Mouse (Mus musculus) hindbrain, embryonic 16.5 days (tissue): Measurements from ENCODE around the gene Tgfbr3. TPM values are rescaled to one million over a fixed set of nuclear protein-coding genes. Genes with fewer than 3 reads are reported as not detected.

ENCODE experiments used
- ATAC-seq: fragments of 200-750 bp; cut with Nextera tagmentation; 2 replicates; pipeline ENCODE4 v1.8.0; 2017; ENCODE audit warnings: moderate TSS enrichment, moderate library complexity
- H3K27ac ChIP-seq: fragments of 300-500 bp; sonication (generic); 2 replicates; pipeline ENCODE4 v1.5.1; 2014; ENCODE audit warnings: low read depth, mild to moderate bottlenecking, control low read depth, low read length, moderate library complexity
- H3K27me3 ChIP-seq: fragments of 300-500 bp; sonication (generic); replicated peaks from 2 replicates; pipeline ENCODE4 v1.6.1; 2014; ENCODE audit warnings: low read length; ENCODE audit not compliant: control insufficient read depth, insufficient read depth
- H3K36me3 ChIP-seq: fragments of 300-500 bp; sonication (generic); 2 replicates; pipeline ENCODE4 v1.6.1; 2014; ENCODE audit warnings: mild to moderate bottlenecking, low read length, moderate library complexity, mixed read lengths; ENCODE audit not compliant: control insufficient read depth, insufficient read depth
- H3K4me1 ChIP-seq: fragments of 300-500 bp; sonication (generic); 2 replicates; pipeline ENCODE4 v1.6.1; 2014; ENCODE audit warnings: low read depth, low read length; ENCODE audit not compliant: control insufficient read depth, insufficient read depth
- H3K4me2 ChIP-seq: fragments of 300-500 bp; sonication (generic); 2 replicates; pipeline ENCODE4 v1.6.1; 2014; ENCODE audit warnings: mild to moderate bottlenecking, low read length, control low read depth, moderate library complexity
- H3K4me3 ChIP-seq: fragments of 300-500 bp; sonication (generic); 2 replicates; pipeline ENCODE4 v1.5.1; 2014; ENCODE audit warnings: mild to moderate bottlenecking, low read length, control low read depth, moderate library complexity
- H3K9ac ChIP-seq: fragments of 300-500 bp; sonication (generic); 2 replicates; pipeline ENCODE4 v1.6.1; 2014; ENCODE audit warnings: low read depth, mild to moderate bottlenecking, control low read depth, low read length, moderate library complexity
- H3K9me3 ChIP-seq: fragments of 300-500 bp; sonication (generic); 2 replicates; pipeline ENCODE4 v1.6.1; 2014; ENCODE audit warnings: mild to moderate bottlenecking, low read length, moderate library complexity; ENCODE audit not compliant: control insufficient read depth
- WGBS: fragments of 180-500 bp; shearing (Covaris S2); extraction: QIAGEN DNeasy Blood & Tissue Kit; methylation state at CpG from one replicate; pipeline ENCODE4 v1.1.7; 2014; 5-methylcytosine and 5-hydroxymethylcytosine counted together
- polyA plus RNA-seq: library from polyadenylated mRNA; unstranded; fragments of >200 nt; fragmentation: Nextera tagmentation; extraction: Ambion mirVana; gene quantifications from 2 replicates; pipeline ENCODE4 v1.2.1, GENCODE M21; 2015

Gene Tgfbr3
- polyA plus RNA-seq, 1 experiment from 2014 or later = 5.9 TPM

DNA sequence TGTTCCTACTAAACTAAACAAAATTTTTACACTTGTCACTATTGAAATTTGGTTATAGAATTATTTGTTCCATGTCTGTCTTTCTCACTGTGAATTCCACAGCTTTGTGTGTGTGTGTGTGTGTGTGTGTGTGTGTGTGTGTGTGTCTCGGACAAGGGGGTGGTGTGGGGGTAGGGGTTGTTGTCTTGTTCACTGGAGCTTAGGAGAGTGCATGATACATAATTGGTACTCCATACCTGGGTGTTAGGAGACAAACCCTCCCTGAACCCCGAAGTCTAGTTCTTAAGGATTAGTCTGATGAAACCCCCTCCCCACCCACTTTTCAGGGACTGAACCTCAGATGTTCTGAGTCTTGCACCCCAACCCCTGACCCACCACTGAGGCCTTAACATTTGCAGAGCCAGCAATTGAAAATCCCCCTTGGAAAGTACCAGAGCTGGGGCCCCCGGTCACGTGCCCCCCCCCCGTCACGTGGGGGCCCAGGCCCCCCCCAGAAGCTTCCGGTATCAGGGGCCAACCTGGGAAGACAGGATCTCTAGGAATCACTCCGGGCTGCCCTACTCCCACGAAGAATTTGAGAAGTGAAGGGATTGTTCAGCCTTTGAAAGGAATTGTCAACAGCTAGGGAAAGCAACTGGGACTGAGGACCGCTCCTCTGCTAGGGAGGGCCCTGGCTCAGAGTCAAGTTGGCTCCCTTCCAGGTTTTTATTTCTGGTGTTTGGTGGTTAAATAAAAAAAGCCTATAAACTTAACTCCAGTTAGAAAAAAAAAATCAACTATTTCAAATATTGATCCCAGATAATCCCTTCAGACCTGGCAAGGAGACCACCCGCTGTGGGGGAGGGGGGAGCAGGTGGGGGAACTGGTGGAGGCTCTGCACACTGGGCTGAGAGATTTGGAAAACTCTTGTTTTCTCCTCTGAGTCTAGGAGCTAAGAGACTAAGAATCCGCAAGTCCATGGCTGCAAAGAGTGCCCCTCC, 201.3 kb downstream of the Tgfbr3 start:
- H3K27ac ChIP-seq = peak overlapping the region; percentile 44; the same call in 1 of the 2 replicates

GRCm38 (mm10) chr5:107087291-107087690, 202.1 kb downstream of the Tgfbr3 start:
- ATAC-seq = no peak
- Histone ChIP-seq H3K27ac (no peak overlapping the region), H3K4me2 (no peak overlapping the region), H3K9ac (no peak overlapping the region), H3K4me1 (no peaks in the 10 kb centered on the region; the same call in 1 of the 2 replicates), H3K9me3 (no peaks in the 10 kb centered on the region), H3K4me3 (no peak overlapping the region), H3K27me3 (no peaks in the 10 kb centered on the region), H3K36me3 (no peaks in the 10 kb centered on the region)
- 67% methylated on average over 2 of the region's 2 CpGs for WGBS

More for the DNA sequence above, 201.3 kb downstream of the Tgfbr3 start:
- 27% methylated on average over 12 of the region's 12 CpGs for WGBS
- Histone ChIP-seq H3K4me3 (no peak overlapping the region), H3K36me3 (no peaks in the 10 kb centered on the region), H3K4me1 (no peaks in the 10 kb centered on the region; the same call in 1 of the 2 replicates), H3K9me3 (no peaks in the 10 kb centered on the region), H3K27me3 (no peaks in the 10 kb centered on the region), H3K9ac (no peak overlapping the region), H3K4me2 (peak overlapping the region; percentile 13; the same call in 1 of the 2 replicates)
- peak; percentile 74 for ATAC-seq

GRCm38 (mm10) chr5:107086166-107086565, 203.3 kb downstream of the Tgfbr3 start:
- H3K4me1 ChIP-seq = no peaks in the 10 kb centered on the region; the same call in 1 of the 2 replicates
- WGBS = 84% methylated on average over 5 of the region's 5 CpGs
- no peak overlapping the region for H3K4me3 ChIP-seq
- H3K4me2 ChIP-seq = no peak overlapping the region
- H3K36me3 ChIP-seq = no peaks in the 10 kb centered on the region
- H3K9ac ChIP-seq = no peak overlapping the region
- H3K27ac ChIP-seq = no peak overlapping the region
- H3K9me3 ChIP-seq = no peaks in the 10 kb centered on the region
- ATAC-seq = no peak
- H3K27me3 ChIP-seq = no peaks in the 10 kb centered on the region

DNA sequence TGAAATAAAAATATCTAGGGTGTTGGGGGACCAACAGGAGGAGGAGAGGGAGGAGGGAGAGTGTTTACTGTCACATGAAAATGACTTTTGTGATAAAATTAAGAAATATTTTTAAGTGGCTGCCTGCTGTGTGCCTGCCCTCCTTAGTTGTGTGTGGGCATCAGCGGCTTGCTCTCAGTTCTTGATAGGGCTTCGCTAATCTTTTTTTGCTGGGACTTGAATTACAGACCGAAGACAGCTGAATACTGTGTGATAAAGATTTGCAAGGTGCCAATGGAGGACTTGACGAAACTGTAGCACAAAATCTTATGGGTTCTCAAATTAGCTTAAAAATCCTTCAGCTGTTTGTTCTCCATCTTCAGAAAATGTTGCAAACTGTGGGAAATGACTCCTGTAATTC, 205.0 kb downstream of the Tgfbr3 start:
- H3K9ac ChIP-seq = no peak overlapping the region
- H3K36me3 ChIP-seq = no peaks in the 10 kb centered on the region
- H3K4me1 ChIP-seq = peaks cover 5% of the 10 kb centered on the region
- H3K4me3 ChIP-seq = no peak overlapping the region
- no peak for ATAC-seq
- no peaks in the 10 kb centered on the region for H3K27me3 ChIP-seq
- no peaks in the 10 kb centered on the region for H3K9me3 ChIP-seq
- no peak overlapping the region for H3K27ac ChIP-seq
- WGBS = 92% methylated on average over 4 of the region's 4 CpGs
- no peak overlapping the region for H3K4me2 ChIP-seq

GRCm38 (mm10) chr5:107082011-107082410, 207.4 kb downstream of the Tgfbr3 start:
- H3K4me3 ChIP-seq = no peak overlapping the region
- no peak overlapping the region for H3K4me2 ChIP-seq
- no peak overlapping the region for H3K9ac ChIP-seq
- no peak for ATAC-seq
- H3K27me3 ChIP-seq = no peaks in the 10 kb centered on the region
- WGBS = 70% methylated on average over 3 of the region's 3 CpGs
- no peak overlapping the region for H3K27ac ChIP-seq
- H3K9me3 ChIP-seq = no peaks in the 10 kb centered on the region
- H3K36me3 ChIP-seq = no peaks in the 10 kb centered on the region
- H3K4me1 ChIP-seq = peaks cover 11% of the 10 kb centered on the region

- ATAC-seq = no peak
- H3K9ac ChIP-seq = no peak overlapping the region
- 62% methylated on average over 12 of the region's 12 CpGs for WGBS
- H3K4me3 ChIP-seq = no peak overlapping the region
- H3K4me2 ChIP-seq = no peak overlapping the region
- no peaks in the 10 kb centered on the region for H3K27me3 ChIP-seq
- H3K9me3 ChIP-seq = no peaks in the 10 kb centered on the region
- no peak overlapping the region for H3K27ac ChIP-seq
- H3K36me3 ChIP-seq = no peaks in the 10 kb centered on the region
- H3K4me1 ChIP-seq = peaks cover 11% of the 10 kb centered on the region
Observed at GRCm38 (mm10) chr5:107080986-107081624, 208.3 kb downstream of the Tgfbr3 start.

DNA sequence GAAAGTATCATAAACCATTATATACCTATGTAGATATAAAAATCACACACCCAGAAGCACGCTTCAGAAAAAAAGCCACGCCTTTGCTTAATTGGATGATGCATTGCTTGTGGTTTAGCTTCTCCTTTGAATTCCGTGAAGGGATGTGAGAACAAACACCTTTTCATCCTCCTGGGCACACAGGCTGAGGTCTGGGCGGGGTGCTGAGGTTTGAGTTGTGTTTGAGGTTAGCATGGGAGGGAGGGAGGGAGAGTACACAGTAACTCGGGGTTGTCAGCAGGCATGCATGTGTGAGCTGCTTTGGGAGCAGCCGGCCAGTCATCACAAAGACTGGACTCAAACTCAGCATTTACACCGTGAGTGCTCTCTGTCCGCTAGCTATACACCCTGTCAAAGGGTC, 209.5 kb downstream of the Tgfbr3 start:
- ATAC-seq = no peak
- H3K27ac ChIP-seq = no peak overlapping the region
- peaks cover 11% of the 10 kb centered on the region for H3K4me1 ChIP-seq
- H3K9ac ChIP-seq = no peak overlapping the region
- H3K9me3 ChIP-seq = no peaks in the 10 kb centered on the region
- no peaks in the 10 kb centered on the region for H3K36me3 ChIP-seq
- no peak overlapping the region for H3K4me3 ChIP-seq
- H3K4me2 ChIP-seq = no peak overlapping the region
- no peaks in the 10 kb centered on the region for H3K27me3 ChIP-seq
- WGBS = 55% methylated on average over 8 of the region's 8 CpGs

DNA sequence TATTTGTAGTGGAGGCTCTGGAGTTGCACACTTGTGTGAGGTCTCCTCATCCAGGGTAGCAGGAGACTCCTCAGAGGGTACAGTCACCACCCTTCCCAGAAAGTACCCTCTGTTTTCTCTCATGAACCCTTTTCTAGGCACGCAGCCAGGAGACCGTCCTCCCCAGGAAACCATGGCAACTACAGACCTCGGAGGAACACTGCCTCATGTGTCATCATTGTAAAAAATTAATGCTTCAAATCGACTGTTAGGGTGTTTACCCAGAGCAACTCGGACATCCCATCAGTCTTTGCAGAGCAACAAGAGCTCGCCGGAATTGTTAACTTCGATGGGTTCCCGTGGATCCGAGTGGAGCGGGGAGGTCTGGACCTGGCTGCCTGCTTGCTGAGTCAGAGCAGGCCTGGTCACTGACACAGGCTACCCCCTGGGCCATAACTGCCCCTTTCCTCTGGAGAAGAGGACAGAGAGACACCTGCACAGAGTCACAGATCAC, 210.2 kb downstream of the Tgfbr3 start:
- Histone ChIP-seq H3K36me3 (no peaks in the 10 kb centered on the region), H3K27me3 (no peaks in the 10 kb centered on the region), H3K4me3 (no peak overlapping the region), H3K9ac (no peak overlapping the region), H3K9me3 (no peaks in the 10 kb centered on the region), H3K4me1 (peaks cover 11% of the 10 kb centered on the region), H3K27ac (no peak overlapping the region), H3K4me2 (no peak overlapping the region)
- peak; percentile 61 for ATAC-seq
- 25% methylated on average over 11 of the region's 11 CpGs for WGBS

DNA sequence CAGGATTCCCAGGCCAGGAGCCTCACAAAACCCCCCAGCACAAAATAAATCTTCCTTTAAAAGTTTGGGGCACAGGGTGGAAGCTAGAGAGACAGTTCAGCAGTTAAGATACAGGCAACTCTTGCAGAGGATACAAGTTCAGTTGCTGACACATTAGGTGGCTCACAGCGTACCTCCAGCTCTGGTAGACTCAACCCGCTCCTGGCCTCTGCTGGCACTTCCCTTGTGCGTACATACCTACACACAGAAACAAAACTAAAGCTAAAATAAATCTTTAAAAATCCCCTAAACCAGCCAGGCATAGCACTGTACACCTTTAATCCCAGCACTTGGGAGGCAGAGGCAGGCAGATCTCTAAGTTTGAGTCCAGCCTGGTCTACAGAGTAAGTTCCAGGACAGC, 211.1 kb downstream of the Tgfbr3 start:
- 95% methylated on average over 3 of the region's 3 CpGs for WGBS
- ATAC-seq = no peak

More for the DNA sequence above, 211.1 kb downstream of the Tgfbr3 start:
- H3K4me2 ChIP-seq = no peak overlapping the region
- no peaks in the 10 kb centered on the region for H3K27me3 ChIP-seq
- H3K4me1 ChIP-seq = peaks cover 11% of the 10 kb centered on the region
- no peaks in the 10 kb centered on the region for H3K9me3 ChIP-seq
- no peak overlapping the region for H3K4me3 ChIP-seq
- H3K27ac ChIP-seq = no peak overlapping the region
- H3K9ac ChIP-seq = no peak overlapping the region
- no peaks in the 10 kb centered on the region for H3K36me3 ChIP-seq
